Mouse (Mus musculus) erythroblast, embryonic 14.5 days (primary cell): ENCODE results near the gene Glyctk. TPM values are rescaled to one million over a fixed set of nuclear protein-coding genes. Genes with fewer than 3 reads are reported as not detected.

Experiments
- H3K27me3 ChIP-seq: 2 replicates; pipeline ENCODE4 v1.6.1; 2012; ENCODE audit warnings: inconsistent platforms; ENCODE audit not compliant: control insufficient read depth
- H3K36me3 ChIP-seq: 2 replicates; pipeline ENCODE4 v1.6.1; 2012; ENCODE audit warnings: mild to moderate bottlenecking, inconsistent platforms; ENCODE audit not compliant: control insufficient read depth
- H3K4me1 ChIP-seq: 2 replicates; pipeline ENCODE4 v1.6.1; 2012; ENCODE audit warnings: inconsistent platforms; ENCODE audit not compliant: control insufficient read depth
- H3K4me3 ChIP-seq: replicated peaks from 2 replicates; pipeline ENCODE3; 2012; ENCODE audit warnings: moderate library complexity, mild to moderate bottlenecking, inconsistent platforms
- H3K9me3 ChIP-seq: 2 replicates; pipeline ENCODE4 v1.6.1; 2012; ENCODE audit warnings: low read length, inconsistent platforms, mixed read lengths; ENCODE audit not compliant: control insufficient read depth
- GATA1 ChIP-seq: IDR thresholded peaks from 2 replicates; pipeline ENCODE4 v1.6.1; 2012; ENCODE audit warnings: low read length, inconsistent platforms, mixed read lengths
- TAL1 ChIP-seq: IDR thresholded peaks from 3 replicates; pipeline ENCODE4 v1.6.1; 2012; ENCODE audit warnings: low read length, inconsistent platforms, mixed read lengths
- polyA plus RNA-seq: library from polyadenylated mRNA; stranded (reverse); fragments of >175 nt; gene quantifications from 2 replicates; pipeline ENCODE4 v1.2.3, GENCODE M21; 2012

Gene Glyctk
- polyA plus RNA-seq, 1 experiment = 0.07 TPM

- Histone ChIP-seq H3K27me3 (no peaks in the 10 kb centered on the region), H3K4me3 (no peak overlapping the region), H3K4me1 (peaks cover 24% of the 10 kb centered on the region), H3K9me3 (no peaks in the 10 kb centered on the region), H3K36me3 (peaks cover 5% of the 10 kb centered on the region; the same call in 1 of the 2 replicates)
- TF ChIP-seq TAL1 = no peak
- no peak for TF ChIP-seq GATA1
Measured at GRCm38 (mm10) chr9:106156419-106156818, 1.5 kb downstream of the Glyctk start.

- Histone ChIP-seq H3K9me3 (no peaks in the 10 kb centered on the region), H3K27me3 (peaks cover 22% of the 10 kb centered on the region), H3K4me3 (no peak overlapping the region), H3K4me1 (peaks cover 9% of the 10 kb centered on the region), H3K36me3 (peaks cover 5% of the 10 kb centered on the region; the same call in 1 of the 2 replicates)
- no peak for TF ChIP-seq TAL1
Measured at GRCm38 (mm10) chr9:106154106-106154505, 3.8 kb downstream of the Glyctk start.

- TF ChIP-seq GATA1 = no peak
- TF ChIP-seq TAL1 = no peak
- no peak overlapping the region for H3K4me3 ChIP-seq
- peaks cover 52% of the 10 kb centered on the region for H3K27me3 ChIP-seq
- H3K36me3 ChIP-seq = no peaks in the 10 kb centered on the region; the same call in 1 of the 2 replicates
- no peaks in the 10 kb centered on the region for H3K4me1 ChIP-seq
- no peaks in the 10 kb centered on the region for H3K9me3 ChIP-seq
Measured at GRCm38 (mm10) chr9:106149399-106149754, 8.6 kb downstream of the Glyctk start.

- TF ChIP-seq GATA1 = no peak
- TF ChIP-seq TAL1 = no peak
- no peaks in the 10 kb centered on the region for H3K4me1 ChIP-seq
- no peaks in the 10 kb centered on the region; the same call in 1 of the 2 replicates for H3K36me3 ChIP-seq
- no peak overlapping the region for H3K4me3 ChIP-seq
- H3K27me3 ChIP-seq = peaks cover 52% of the 10 kb centered on the region
- H3K9me3 ChIP-seq = no peaks in the 10 kb centered on the region
Measured at GRCm38 (mm10) chr9:106148541-106149398, 9.2 kb downstream of the Glyctk start.

GRCm38 (mm10) chr9:106147851-106148431 is 10.0 kb downstream of the Glyctk start:
- Histone ChIP-seq H3K9me3 (no peaks in the 10 kb centered on the region), H3K4me3 (no peak overlapping the region), H3K27me3 (peaks cover 52% of the 10 kb centered on the region), H3K4me1 (no peaks in the 10 kb centered on the region), H3K36me3 (no peaks in the 10 kb centered on the region)
- TF ChIP-seq GATA1 (no peak), TAL1 (no peak)

- H3K9me3 ChIP-seq = no peaks in the 10 kb centered on the region
- no peak for TF ChIP-seq TAL1
- no peak for TF ChIP-seq GATA1
- no peak overlapping the region for H3K4me3 ChIP-seq
- no peaks in the 10 kb centered on the region for H3K36me3 ChIP-seq
- H3K4me1 ChIP-seq = no peaks in the 10 kb centered on the region
- peaks cover 52% of the 10 kb centered on the region for H3K27me3 ChIP-seq
Measured at GRCm38 (mm10) chr9:106147281-106147680, 10.7 kb downstream of the Glyctk start.

GRCm38 (mm10) chr9:106145582-106145981 is 12.4 kb downstream of the Glyctk start:
- Histone ChIP-seq H3K27me3 (peaks cover 45% of the 10 kb centered on the region), H3K36me3 (no peaks in the 10 kb centered on the region), H3K9me3 (no peaks in the 10 kb centered on the region), H3K4me1 (no peaks in the 10 kb centered on the region), H3K4me3 (no peak overlapping the region)
- TF ChIP-seq GATA1 = no peak
- no peak for TF ChIP-seq TAL1

GRCm38 (mm10) chr9:106144176-106144575 is 13.8 kb downstream of the Glyctk start:
- no peak for TF ChIP-seq TAL1
- no peak for TF ChIP-seq GATA1
- H3K4me1 ChIP-seq = no peaks in the 10 kb centered on the region
- H3K4me3 ChIP-seq = no peak overlapping the region
- H3K27me3 ChIP-seq = peaks cover 31% of the 10 kb centered on the region
- H3K36me3 ChIP-seq = no peaks in the 10 kb centered on the region
- no peaks in the 10 kb centered on the region for H3K9me3 ChIP-seq

GRCm38 (mm10) chr9:106141955-106142354 is 16.0 kb downstream of the Glyctk start:
- Histone ChIP-seq H3K27me3 (peaks cover 8% of the 10 kb centered on the region), H3K4me3 (no peak overlapping the region), H3K9me3 (no peaks in the 10 kb centered on the region; the same call in 1 of the 2 replicates), H3K4me1 (no peaks in the 10 kb centered on the region), H3K36me3 (no peaks in the 10 kb centered on the region)
- TF ChIP-seq TAL1 (no peak), GATA1 (no peak)

GRCm38 (mm10) chr9:106139763-106140162 is 18.2 kb downstream of the Glyctk start:
- H3K27me3 ChIP-seq = no peaks in the 10 kb centered on the region
- TF ChIP-seq GATA1 = no peak
- TF ChIP-seq TAL1 = no peak
- H3K9me3 ChIP-seq = no peaks in the 10 kb centered on the region; the same call in 1 of the 2 replicates
- H3K36me3 ChIP-seq = no peaks in the 10 kb centered on the region
- no peak overlapping the region for H3K4me3 ChIP-seq
- no peaks in the 10 kb centered on the region for H3K4me1 ChIP-seq
